Mouse (Mus musculus) hindbrain, embryonic 13.5 days (tissue): ENCODE measurements around the gene Rbms3. TPM values are rescaled to one million over a fixed set of nuclear protein-coding genes. Genes with fewer than 3 reads are reported as not detected.
A peak's percentile ranks its signal among the peaks of the same experiment; 100 is the strongest.

Experiments used
- ATAC-seq: fragments of 200-750 bp; cut with Nextera tagmentation; 2 replicates; pipeline ENCODE4 v1.8.0; 2017; ENCODE audit warnings: moderate TSS enrichment; ENCODE audit not compliant: low FRiP score
- H3K27ac ChIP-seq: fragments of 300-500 bp; sonication (generic); 2 replicates; pipeline ENCODE4 v1.5.1; 2015; ENCODE audit warnings: inconsistent platforms, mild to moderate bottlenecking, moderate library complexity
- H3K27me3 ChIP-seq: fragments of 300-500 bp; sonication (generic); 2 replicates; pipeline ENCODE4 v1.6.1; 2015; ENCODE audit warnings: mild to moderate bottlenecking, inconsistent platforms
- H3K36me3 ChIP-seq: fragments of 300-500 bp; sonication (generic); 2 replicates; pipeline ENCODE4 v1.6.1; 2015; ENCODE audit warnings: mild to moderate bottlenecking, inconsistent platforms
- H3K4me1 ChIP-seq: fragments of 300-500 bp; sonication (generic); replicated peaks from 2 replicates; pipeline ENCODE4 v1.6.1; 2015; ENCODE audit warnings: inconsistent platforms
- H3K4me2 ChIP-seq: fragments of 300-500 bp; sonication (generic); 2 replicates; pipeline ENCODE4 v1.6.1; 2015; ENCODE audit warnings: inconsistent platforms, mild to moderate bottlenecking, moderate library complexity
- H3K4me3 ChIP-seq: fragments of 300-500 bp; sonication (generic); 2 replicates; pipeline ENCODE4 v1.5.1; 2015; ENCODE audit warnings: mild to moderate bottlenecking, inconsistent platforms
- H3K9ac ChIP-seq: fragments of 300-500 bp; sonication (generic); 2 replicates; pipeline ENCODE4 v1.6.1; 2015; ENCODE audit warnings: mild to moderate bottlenecking, inconsistent platforms
- H3K9me3 ChIP-seq: fragments of 300-500 bp; sonication (generic); 2 replicates; pipeline ENCODE4 v1.6.1; 2016; ENCODE audit warnings: inconsistent platforms
- WGBS: fragments of 180-500 bp; shearing (Covaris S2); methylation state at CpG from one replicate; pipeline ENCODE4 v1.1.7; 2015; 5-methylcytosine and 5-hydroxymethylcytosine counted together
- polyA plus RNA-seq: library from polyadenylated mRNA; unstranded; fragments of >200 nt; fragmentation: Nextera tagmentation; extraction: Ambion mirVana; gene quantifications from 2 replicates; pipeline ENCODE4 v1.2.1, GENCODE M21; 2015

Gene Rbms3
- polyA plus RNA-seq, 1 experiment from 2014 or later = 73.7 TPM

DNA sequence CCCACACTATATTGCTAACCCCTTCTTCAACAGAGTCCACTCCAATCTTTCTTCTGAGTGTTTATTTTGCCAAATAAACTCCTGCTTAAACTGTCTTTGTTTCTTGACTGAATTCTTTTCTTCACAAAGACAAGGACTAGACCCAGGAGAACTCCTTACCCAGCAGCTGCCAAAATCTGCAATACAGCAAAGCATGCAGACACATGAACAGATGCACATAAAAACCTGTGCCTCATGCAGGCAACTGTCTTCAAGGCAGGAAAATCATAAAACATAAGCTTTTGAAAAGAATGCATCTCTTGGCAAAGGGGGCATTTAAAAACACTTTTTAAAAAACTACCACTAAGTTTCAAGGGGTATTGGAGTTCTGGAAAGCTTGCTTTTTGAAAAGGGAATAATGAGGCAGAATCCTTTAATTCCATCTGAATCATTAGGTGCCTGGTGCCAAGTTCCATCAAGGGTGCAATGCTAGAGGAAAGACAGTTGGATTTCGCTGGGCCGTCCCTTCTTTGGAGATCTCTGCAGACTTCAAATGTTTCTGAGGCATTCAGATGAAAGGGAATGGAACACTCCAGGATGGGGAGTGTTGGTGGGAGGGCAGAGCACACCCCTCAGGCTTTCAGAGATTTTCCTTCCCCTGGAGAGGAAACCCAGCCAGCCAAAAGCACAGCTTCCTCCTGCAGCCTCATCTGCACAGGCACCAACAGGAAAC is 717.8 kb downstream of the Rbms3 start:
- H3K27me3 ChIP-seq = peaks cover 51% of the 10 kb centered on the region
- H3K4me2 ChIP-seq = no peak overlapping the region
- H3K9ac ChIP-seq = no peak overlapping the region
- 47% methylated on average over 2 of the region's 2 CpGs for WGBS
- ATAC-seq = no peak
- peaks cover 9% of the 10 kb centered on the region for H3K4me1 ChIP-seq
- H3K4me3 ChIP-seq = no peak overlapping the region
- H3K36me3 ChIP-seq = no peaks in the 10 kb centered on the region
- H3K9me3 ChIP-seq = no peaks in the 10 kb centered on the region
- peak overlapping the region; percentile 55 for H3K27ac ChIP-seq

DNA sequence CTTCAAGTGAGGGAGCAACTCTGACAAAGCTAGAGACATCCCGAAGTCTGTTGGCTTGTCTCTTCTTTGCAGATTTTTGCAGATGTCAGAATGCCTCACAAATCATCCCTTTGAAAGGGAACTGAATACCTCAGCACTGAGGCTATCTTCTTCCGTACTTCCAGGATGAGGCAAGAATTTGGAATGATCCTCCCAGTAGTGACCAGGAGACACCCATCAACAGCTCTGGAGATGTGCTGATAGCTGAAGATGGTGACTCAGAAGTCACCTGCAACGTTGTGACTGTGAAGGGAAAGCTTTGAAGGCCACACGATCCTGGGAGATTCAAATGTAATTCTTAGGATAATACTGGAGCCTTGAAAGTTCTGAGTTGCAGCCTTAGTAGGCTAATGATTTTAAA is 720.2 kb downstream of the Rbms3 start:
- no peak overlapping the region for H3K4me2 ChIP-seq
- WGBS = 82% methylated on average over 4 of the region's 4 CpGs
- H3K9me3 ChIP-seq = no peaks in the 10 kb centered on the region
- no peak overlapping the region for H3K27ac ChIP-seq
- H3K4me3 ChIP-seq = no peak overlapping the region
- H3K27me3 ChIP-seq = peaks cover 27% of the 10 kb centered on the region; the same call in 1 of the 2 replicates
- ATAC-seq = no peak
- no peak overlapping the region for H3K9ac ChIP-seq
- H3K4me1 ChIP-seq = peaks cover 9% of the 10 kb centered on the region
- no peaks in the 10 kb centered on the region for H3K36me3 ChIP-seq

DNA sequence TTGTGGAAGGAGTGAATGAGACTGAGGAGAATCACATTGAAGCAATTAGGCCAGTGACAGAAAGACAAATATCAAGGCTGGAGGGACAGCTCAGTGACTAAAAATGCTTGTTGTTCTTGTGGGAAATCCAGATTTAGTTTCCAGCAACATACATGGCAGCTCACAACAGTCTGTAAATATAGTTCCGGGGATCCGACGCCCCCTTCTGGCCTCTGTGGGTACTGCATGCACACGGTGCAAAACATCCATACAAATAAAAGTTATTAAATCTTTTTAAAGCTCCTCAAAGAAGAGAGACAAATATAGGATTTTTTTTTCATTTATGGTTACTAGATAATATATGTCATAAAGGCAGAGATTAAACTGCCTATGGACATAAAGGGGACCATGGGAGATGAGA is 722.8 kb downstream of the Rbms3 start:
- no peaks in the 10 kb centered on the region for H3K36me3 ChIP-seq
- WGBS = 70% methylated on average over 4 of the region's 4 CpGs
- no peak overlapping the region for H3K4me3 ChIP-seq
- H3K9ac ChIP-seq = no peak overlapping the region
- H3K4me2 ChIP-seq = no peak overlapping the region
- no peaks in the 10 kb centered on the region for H3K9me3 ChIP-seq
- H3K27me3 ChIP-seq = peaks cover 8% of the 10 kb centered on the region; the same call in 1 of the 2 replicates
- H3K27ac ChIP-seq = no peak overlapping the region
- H3K4me1 ChIP-seq = peaks cover under 1% of the 10 kb centered on the region; the same call in 1 of the 2 replicates
- ATAC-seq = no peak

DNA sequence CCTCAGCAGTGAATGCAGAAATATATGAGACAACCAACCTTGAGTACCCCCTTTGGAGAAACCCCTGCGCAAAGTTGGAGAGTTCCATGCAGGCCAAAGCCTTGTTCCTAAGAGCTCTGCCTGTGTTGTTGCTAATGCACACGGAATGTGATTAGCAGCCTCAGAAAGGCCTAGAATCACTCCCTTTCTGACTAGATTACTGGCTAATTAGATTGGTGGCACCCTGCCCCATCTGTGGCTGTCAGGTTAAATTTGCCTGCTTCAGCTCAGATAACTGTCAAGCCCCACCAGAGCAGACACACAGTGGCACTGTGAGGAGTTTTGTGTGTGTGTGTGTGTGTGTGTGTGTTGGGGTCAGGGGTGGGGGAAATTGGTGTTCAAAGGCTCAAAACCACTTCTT is 724.1 kb downstream of the Rbms3 start:
- no peak overlapping the region for H3K27ac ChIP-seq
- no peak for ATAC-seq
- H3K36me3 ChIP-seq = no peaks in the 10 kb centered on the region
- 71% methylated on average over 2 of the region's 2 CpGs for WGBS
- no peak overlapping the region for H3K4me2 ChIP-seq
- H3K4me3 ChIP-seq = no peak overlapping the region
- H3K9me3 ChIP-seq = no peaks in the 10 kb centered on the region
- H3K27me3 ChIP-seq = peaks cover 8% of the 10 kb centered on the region; the same call in 1 of the 2 replicates
- no peaks in the 10 kb centered on the region for H3K4me1 ChIP-seq
- H3K9ac ChIP-seq = no peak overlapping the region

DNA sequence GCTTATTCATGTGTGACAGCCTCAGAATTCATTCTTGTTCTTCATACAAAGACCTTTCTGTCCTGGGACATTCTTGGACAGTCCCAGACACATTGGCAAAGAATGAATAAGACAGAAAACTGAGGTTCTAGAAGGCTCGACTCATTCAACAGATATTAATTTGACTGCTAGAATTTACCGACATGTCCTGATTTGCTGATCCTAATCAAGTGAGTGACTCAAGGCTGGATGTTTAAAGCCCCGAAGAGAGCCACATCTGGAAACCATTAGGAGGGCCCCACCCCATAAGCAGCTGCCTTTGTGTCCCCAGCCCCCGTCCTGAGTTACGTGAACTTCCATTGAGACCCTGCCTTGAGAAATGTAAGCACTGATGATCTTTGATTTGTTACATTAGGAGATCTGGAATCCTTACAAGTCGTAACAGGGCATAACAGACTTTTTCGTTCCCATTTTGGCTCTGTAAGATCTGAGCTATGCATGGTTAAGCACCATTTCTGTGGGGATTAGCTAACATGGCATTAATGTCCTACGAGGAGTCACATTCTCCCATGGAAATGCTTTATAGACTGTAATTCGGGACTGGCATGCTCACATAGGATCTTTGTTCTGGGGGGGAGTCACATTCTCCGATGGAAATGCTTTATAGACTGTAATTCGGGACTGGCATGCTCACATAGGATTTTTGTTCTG is 726.3 kb downstream of the Rbms3 start:
- WGBS = 70% methylated on average over 11 of the region's 11 CpGs
- peaks cover 8% of the 10 kb centered on the region; the same call in 1 of the 2 replicates for H3K4me1 ChIP-seq
- H3K9ac ChIP-seq = no peak overlapping the region
- no peak overlapping the region for H3K27ac ChIP-seq
- H3K4me3 ChIP-seq = no peak overlapping the region
- H3K4me2 ChIP-seq = no peak overlapping the region
- no peaks in the 10 kb centered on the region for H3K27me3 ChIP-seq
- H3K9me3 ChIP-seq = no peaks in the 10 kb centered on the region
- no peaks in the 10 kb centered on the region for H3K36me3 ChIP-seq
- ATAC-seq = no peak

DNA sequence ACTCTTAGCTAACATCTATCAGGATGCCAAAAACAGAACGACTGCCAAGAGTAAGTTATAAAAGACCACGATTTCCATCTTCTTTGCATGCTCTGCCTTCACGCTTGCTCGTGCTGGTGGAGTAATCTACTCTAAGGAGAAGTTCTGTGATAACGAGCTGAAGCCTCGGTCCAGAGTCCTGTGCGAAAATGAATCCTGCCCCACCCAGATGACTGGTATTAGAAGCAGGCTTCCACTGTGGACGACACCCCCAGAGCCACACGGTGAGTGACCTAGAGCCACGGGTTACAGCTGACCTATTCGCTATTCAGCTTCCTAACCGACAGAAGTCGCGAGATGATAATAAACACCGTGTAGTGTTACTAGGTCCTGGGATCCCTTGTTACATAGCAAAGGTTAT is 730.3 kb downstream of the Rbms3 start:
- WGBS = 81% methylated on average over 15 of the region's 15 CpGs
- Histone ChIP-seq H3K27me3 (no peaks in the 10 kb centered on the region), H3K4me2 (no peak overlapping the region), H3K4me1 (peaks cover 8% of the 10 kb centered on the region; the same call in 1 of the 2 replicates), H3K9ac (no peak overlapping the region), H3K27ac (no peak overlapping the region), H3K9me3 (no peaks in the 10 kb centered on the region), H3K4me3 (no peak overlapping the region), H3K36me3 (no peaks in the 10 kb centered on the region)
- ATAC-seq = no peak

DNA sequence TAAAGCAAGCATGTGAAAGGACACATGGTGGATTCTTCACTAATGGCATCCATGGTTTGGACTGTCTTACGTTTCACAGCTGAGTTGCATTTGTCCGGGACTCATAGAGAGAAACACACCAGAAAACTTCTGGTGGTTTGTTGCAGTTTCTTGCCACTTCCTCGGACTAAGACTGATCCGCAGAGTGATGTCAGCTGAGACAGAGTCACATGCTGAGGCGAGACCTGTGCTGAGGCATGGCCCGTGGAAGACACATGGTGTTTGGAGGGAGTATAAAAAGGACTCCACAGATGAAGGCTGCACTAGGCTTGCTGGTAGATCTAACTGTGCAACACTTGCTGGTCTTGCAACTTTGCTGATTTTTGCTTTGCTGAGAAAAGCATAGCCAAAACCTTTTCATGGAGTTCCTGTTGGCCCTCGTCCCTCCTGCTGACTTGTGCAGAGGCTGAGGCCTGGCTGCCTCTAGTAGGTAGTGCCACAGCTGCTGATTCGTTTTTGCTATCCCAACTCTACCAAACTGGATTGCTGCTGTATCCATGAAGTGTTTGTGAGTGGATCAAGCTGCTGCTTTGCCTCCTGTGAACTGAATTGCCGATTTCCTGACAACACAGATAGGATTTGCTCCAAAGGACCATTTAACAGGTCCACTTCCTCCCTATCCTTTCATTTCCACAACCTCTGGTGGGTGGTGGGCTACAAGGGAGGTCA is 742.6 kb downstream of the Rbms3 start:
- no peaks in the 10 kb centered on the region for H3K9me3 ChIP-seq
- no peak overlapping the region for H3K27ac ChIP-seq
- H3K27me3 ChIP-seq = no peaks in the 10 kb centered on the region
- WGBS = 86% methylated on average over 9 of the region's 9 CpGs
- no peak overlapping the region for H3K9ac ChIP-seq
- H3K4me3 ChIP-seq = no peak overlapping the region
- H3K4me2 ChIP-seq = no peak overlapping the region
- H3K36me3 ChIP-seq = no peaks in the 10 kb centered on the region
- ATAC-seq = no peak
- peaks cover 7% of the 10 kb centered on the region for H3K4me1 ChIP-seq

DNA sequence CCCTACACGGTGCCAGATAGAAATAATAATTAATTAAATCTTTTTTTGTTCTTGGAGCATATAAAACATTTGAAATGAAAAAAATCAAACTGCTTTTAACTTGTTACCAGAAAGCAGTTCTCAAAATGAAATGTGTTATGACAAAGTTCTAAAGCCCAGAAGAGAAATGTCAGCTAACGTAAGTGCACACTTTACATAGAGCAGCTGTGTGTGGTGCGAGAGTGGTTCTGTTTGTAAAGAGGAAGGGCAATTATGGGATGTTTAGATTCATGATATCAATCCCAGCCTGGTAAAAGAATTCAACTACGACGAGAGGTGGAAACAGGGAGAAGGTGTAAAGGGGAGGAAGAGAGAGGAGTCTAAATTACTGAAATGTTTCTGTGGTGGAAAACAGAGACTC is 744.1 kb downstream of the Rbms3 start:
- H3K4me3 ChIP-seq = no peak overlapping the region
- WGBS = 77% methylated on average over 5 of the region's 5 CpGs
- H3K9me3 ChIP-seq = no peaks in the 10 kb centered on the region
- no peaks in the 10 kb centered on the region for H3K27me3 ChIP-seq
- no peak overlapping the region for H3K4me2 ChIP-seq
- no peaks in the 10 kb centered on the region for H3K36me3 ChIP-seq
- H3K27ac ChIP-seq = no peak overlapping the region
- H3K9ac ChIP-seq = no peak overlapping the region
- no peak for ATAC-seq
- no peaks in the 10 kb centered on the region for H3K4me1 ChIP-seq

DNA sequence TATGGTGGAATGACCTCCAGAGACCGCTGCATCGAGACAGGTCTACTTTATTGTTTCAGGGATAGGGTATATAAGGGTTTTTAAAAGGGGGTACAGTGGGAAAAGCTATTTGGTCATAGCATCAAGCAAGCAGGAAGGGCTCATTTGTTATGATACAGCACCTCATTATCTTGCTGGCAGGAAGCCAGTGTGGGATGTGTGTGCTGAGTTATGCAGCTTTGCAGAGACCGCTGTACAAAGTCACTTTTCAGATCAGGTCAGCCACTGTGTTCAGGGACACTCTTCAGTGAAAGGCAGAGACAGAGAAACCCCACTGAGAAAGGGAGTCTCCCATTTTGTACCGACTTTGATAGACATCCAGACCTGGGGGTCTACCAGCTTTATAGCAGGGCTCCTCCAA is 749.2 kb downstream of the Rbms3 start:
- Histone ChIP-seq H3K4me1 (peaks cover 9% of the 10 kb centered on the region; the same call in 1 of the 2 replicates), H3K4me3 (no peak overlapping the region), H3K9ac (no peak overlapping the region), H3K36me3 (no peaks in the 10 kb centered on the region), H3K27ac (0 out of 2 replicates have a peak overlapping the region, but pooled peaks have one; percentile 24), H3K9me3 (0 out of 2 replicates have a peak, but pooled peaks cover 3% of the 10 kb centered on the region), H3K4me2 (no peak overlapping the region), H3K27me3 (no peaks in the 10 kb centered on the region)
- no peak for ATAC-seq
- 77% methylated on average over 4 of the region's 4 CpGs for WGBS

DNA sequence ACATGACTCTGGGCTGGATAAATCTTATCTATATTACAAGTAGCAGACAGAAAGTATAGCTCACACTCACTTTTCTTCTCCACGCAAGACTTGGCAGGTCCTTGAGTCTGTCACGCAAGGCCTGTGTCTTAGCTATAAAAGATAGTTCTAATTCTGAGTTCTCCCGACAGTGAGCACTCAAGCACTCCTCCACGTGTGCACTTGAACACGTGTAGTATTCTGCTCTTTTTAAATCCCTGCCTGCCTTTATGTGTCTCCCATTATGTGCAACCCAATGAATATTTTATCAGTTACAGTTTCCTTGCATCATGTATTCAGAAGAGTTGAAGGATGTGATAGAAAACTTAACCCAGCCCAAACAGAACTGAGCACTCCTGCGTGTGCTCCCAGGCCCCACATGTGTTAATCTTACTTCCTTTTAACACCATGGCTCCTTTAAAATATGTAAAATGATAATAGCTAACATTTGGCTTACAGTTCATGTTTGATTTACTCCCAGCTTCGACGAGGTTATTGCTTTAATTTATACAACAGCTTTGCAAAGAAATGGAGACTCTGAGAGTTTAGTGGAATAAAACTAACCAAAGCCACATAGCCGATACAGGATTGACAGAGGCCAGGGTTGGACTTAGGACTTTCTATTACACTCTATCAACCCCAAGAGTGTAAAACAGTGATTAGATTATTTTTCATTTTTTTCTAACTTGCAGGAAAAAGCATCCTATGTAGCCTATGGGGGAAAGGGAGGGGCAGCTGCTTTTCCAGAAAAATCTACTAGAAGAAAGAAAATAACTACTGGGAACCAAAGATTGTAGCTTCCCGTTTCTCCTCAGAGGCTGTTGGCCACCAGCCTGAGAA is 749.9 kb downstream of the Rbms3 start:
- Histone ChIP-seq H3K36me3 (no peaks in the 10 kb centered on the region), H3K4me3 (no peak overlapping the region), H3K4me2 (no peak overlapping the region), H3K27me3 (no peaks in the 10 kb centered on the region), H3K9me3 (0 out of 2 replicates have a peak, but pooled peaks cover 3% of the 10 kb centered on the region), H3K4me1 (peaks cover 9% of the 10 kb centered on the region; the same call in 1 of the 2 replicates), H3K9ac (no peak overlapping the region), H3K27ac (0 out of 2 replicates have a peak overlapping the region, but pooled peaks have one; percentile 24)
- ATAC-seq = no peak
- WGBS = 85% methylated on average over 10 of the region's 10 CpGs

DNA sequence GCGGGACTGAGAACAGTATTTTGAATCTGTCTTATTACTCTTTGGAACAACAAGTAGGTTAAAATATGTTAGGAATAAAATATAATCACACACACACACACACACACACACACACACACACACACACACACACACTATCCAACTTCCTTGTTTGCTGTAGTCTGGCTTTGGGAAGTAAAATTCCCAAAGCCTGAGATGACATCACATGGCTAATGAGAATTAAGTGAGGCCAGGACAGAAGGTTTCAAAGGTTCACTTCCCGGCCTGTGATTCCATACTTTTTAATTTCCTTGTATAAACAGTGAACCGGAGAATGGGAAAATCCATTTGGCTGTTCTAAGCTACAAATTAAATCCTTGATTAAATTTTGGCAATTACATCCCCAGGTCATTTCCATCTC is 752.9 kb downstream of the Rbms3 start:
- H3K9me3 ChIP-seq = 0 out of 2 replicates have a peak, but pooled peaks cover 3% of the 10 kb centered on the region
- H3K27me3 ChIP-seq = no peaks in the 10 kb centered on the region
- H3K4me3 ChIP-seq = no peak overlapping the region
- WGBS = 68% methylated on average over 3 of the region's 3 CpGs
- ATAC-seq = no peak
- no peaks in the 10 kb centered on the region for H3K36me3 ChIP-seq
- H3K4me1 ChIP-seq = peaks cover 13% of the 10 kb centered on the region; the same call in 1 of the 2 replicates
- H3K27ac ChIP-seq = no peak overlapping the region
- no peak overlapping the region for H3K4me2 ChIP-seq
- H3K9ac ChIP-seq = no peak overlapping the region
